Mouse (Mus musculus) left cerebral cortex, adult 8-10 months (tissue): ENCODE data around the gene Prr15. TPM values are rescaled to one million over a fixed set of nuclear protein-coding genes. Genes with fewer than 3 reads are reported as not detected.

Source experiments
- DNase-seq, 2 experiments: peaks; one replicate each; pipeline ENCODE4 v3.0.0; 2022; ENCODE audit warnings: low spot score in 2 of 2
- total RNA-seq, 4 experiments: library from RNA; stranded (reverse); gene quantifications; 2 replicates each; pipeline ENCODE4 v1.2.4; 2022

Gene Prr15
- total RNA-seq, result 1 to 10 TPM; 1.1 to 2.4 (median 1.4) TPM

- DNase-seq, result no peak
These were observed at the start of gene Prr15 for GRCm38 (mm10) chr6:54325246-54325885. Gene Prr15 (plus strand): TSS chr6:54325835.

GRCm38 (mm10) chr6:54277234-54277633 lies 48.4 kb upstream of the Prr15 start:
- no peak for DNase-seq

- DNase-seq, result no peak
These were observed 47.8 kb upstream of the Prr15 start for GRCm38 (mm10) chr6:54277828-54278227.

- DNase-seq, result no peak
These were observed 47.0 kb upstream of the Prr15 start for GRCm38 (mm10) chr6:54278613-54279012.

GRCm38 (mm10) chr6:54279391-54279790 lies 46.2 kb upstream of the Prr15 start:
- DNase-seq, result no peak

- no peak for DNase-seq
These were observed 45.4 kb upstream of the Prr15 start for GRCm38 (mm10) chr6:54280248-54280647.

- DNase-seq, result no peak
These were observed 42.3 kb upstream of the Prr15 start for GRCm38 (mm10) chr6:54283299-54283698.

GRCm38 (mm10) chr6:54284167-54284711 lies 41.4 kb upstream of the Prr15 start:
- no peak for DNase-seq

GRCm38 (mm10) chr6:54286813-54287212 lies 38.8 kb upstream of the Prr15 start:
- DNase-seq, result no peak

- no peak for DNase-seq
These were observed 35.7 kb upstream of the Prr15 start for GRCm38 (mm10) chr6:54289774-54290500.

- DNase-seq, result no peak
These were observed 28.4 kb upstream of the Prr15 start for GRCm38 (mm10) chr6:54297231-54297630.

- no peak for DNase-seq
These were observed 26.2 kb upstream of the Prr15 start for GRCm38 (mm10) chr6:54299417-54299816.

GRCm38 (mm10) chr6:54305777-54306176 lies 19.9 kb upstream of the Prr15 start:
- no peak for DNase-seq

- DNase-seq, result no peak
These were observed 12.6 kb upstream of the Prr15 start for GRCm38 (mm10) chr6:54313071-54313470.

GRCm38 (mm10) chr6:54318618-54319017 lies 7.0 kb upstream of the Prr15 start:
- DNase-seq, result no peak

GRCm38 (mm10) chr6:54319198-54319597 lies 6.4 kb upstream of the Prr15 start:
- no peak for DNase-seq

- no peak for DNase-seq
These were observed 5.4 kb upstream of the Prr15 start for GRCm38 (mm10) chr6:54320236-54320635.

GRCm38 (mm10) chr6:54326671-54327625 lies 1.3 kb downstream of the Prr15 start:
- DNase-seq, result peak; percentile 25 to 33

GRCm38 (mm10) chr6:54327626-54328003 lies 2.0 kb downstream of the Prr15 start:
- DNase-seq, result peak; percentile 14 to 53

- DNase-seq, result no peak
These were observed 3.1 kb downstream of the Prr15 start for GRCm38 (mm10) chr6:54328783-54329182.

- no peak for DNase-seq
These were observed 4.0 kb downstream of the Prr15 start for GRCm38 (mm10) chr6:54329598-54329997.

GRCm38 (mm10) chr6:54330166-54330565 lies 4.5 kb downstream of the Prr15 start:
- no peak for DNase-seq
